Mouse (Mus musculus) spleen, embryonic (tissue): ENCODE results near the gene Tlr13.
"Not testable (repeated sequence)": the region's sequence is repeated elsewhere in the genome, so short reads cannot be mapped to it uniquely, and the experiment has no call there.

ENCODE experiments used
- CTCF ChIA-PET: fragments of 350-600 bp; sonication (Branson Sonifier 250); formaldehyde crosslinking; loops from one replicate; lab custom pipeline; 2022; lab: Charles Lee

The Tlr13 gene

DNA sequence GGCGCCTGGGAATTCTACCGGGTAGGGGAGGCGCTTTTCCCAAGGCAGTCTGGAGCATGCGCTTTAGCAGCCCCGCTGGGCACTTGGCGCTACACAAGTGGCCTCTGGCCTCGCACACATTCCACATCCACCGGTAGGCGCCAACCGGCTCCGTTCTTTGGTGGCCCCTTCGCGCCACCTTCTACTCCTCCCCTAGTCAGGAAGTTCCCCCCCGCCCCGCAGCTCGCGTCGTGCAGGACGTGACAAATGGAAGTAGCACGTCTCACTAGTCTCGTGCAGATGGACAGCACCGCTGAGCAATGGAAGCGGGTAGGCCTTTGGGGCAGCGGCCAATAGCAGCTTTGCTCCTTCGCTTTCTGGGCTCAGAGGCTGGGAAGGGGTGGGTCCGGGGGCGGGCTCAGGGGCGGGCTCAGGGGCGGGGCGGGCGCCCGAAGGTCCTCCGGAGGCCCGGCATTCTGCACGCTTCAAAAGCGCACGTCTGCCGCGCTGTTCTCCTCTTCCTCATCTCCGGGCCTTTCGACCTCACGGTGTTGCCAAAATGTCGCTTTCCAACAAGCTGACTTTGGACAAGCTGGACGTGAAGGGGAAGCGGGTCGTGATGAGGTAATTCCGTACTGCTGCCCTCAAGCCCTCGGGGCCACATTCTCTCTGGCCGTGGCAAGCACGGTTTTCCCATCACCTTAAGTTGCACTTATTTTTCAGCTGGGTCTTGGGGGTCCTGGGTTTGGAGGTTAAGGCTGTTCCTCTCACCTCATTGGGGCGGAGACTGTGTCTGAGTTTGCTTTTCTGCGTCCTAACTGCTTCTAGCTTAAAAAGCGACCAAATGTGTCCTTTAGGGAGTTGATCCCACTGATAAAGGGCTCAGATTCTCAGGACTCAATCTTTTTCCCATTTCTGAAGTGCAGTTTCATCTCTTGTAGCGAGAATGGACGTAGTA is 44.0 kb downstream of the Tlr13 start, which contains the start of gene Pgk1:
Pgk1 (plus strand) TSS at position 388 of the 937 bp plus-strand sequence.
- CTCF ChIA-PET: interaction anchor here (0.6 to 0.8 kb wide), 4 partner anchors 21 to 1620 kb away, joined by 3 to 4 read pairs (median 3); no protein-coding TSS in a partner anchor

GRCm38 (mm10) chrX:106187737-106188136 is 44.7 kb downstream of the Tlr13 start:
- CTCF ChIA-PET: interaction anchor here (0.5 to 0.6 kb wide), 2 partner anchors 183 to 268 kb away, joined by 3 read pairs; no protein-coding TSS in a partner anchor

GRCm38 (mm10) chrX:106189356-106189755 is 46.4 kb downstream of the Tlr13 start:
- CTCF ChIA-PET: no interaction called here

DNA sequence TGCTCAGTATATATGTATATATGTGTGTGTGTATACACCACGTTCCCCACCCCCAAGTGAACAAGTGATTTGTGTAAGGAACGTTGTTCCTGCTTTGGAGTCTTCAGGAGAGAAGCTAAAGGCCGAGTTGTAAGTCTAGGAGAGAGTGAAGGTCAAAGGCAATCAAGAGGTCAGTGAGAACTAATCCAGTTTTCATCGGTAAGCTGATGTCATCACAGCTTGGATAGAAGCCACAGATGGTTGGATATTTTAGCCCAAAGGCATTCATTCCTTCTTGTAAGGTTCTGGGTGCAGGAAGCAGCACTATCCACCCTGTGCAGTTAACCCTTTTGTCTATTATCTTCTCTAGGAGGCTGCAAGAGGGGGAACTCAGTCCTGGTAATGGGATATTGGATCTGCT is 47.1 kb downstream of the Tlr13 start:
- CTCF ChIA-PET: no interaction called here

- CTCF ChIA-PET: not testable (repeated sequence)
These were observed 51.4 kb downstream of the Tlr13 start for GRCm38 (mm10) chrX:106194361-106194760.

GRCm38 (mm10) chrX:106197308-106197707 is 54.3 kb downstream of the Tlr13 start:
- CTCF ChIA-PET: no interaction called here

DNA sequence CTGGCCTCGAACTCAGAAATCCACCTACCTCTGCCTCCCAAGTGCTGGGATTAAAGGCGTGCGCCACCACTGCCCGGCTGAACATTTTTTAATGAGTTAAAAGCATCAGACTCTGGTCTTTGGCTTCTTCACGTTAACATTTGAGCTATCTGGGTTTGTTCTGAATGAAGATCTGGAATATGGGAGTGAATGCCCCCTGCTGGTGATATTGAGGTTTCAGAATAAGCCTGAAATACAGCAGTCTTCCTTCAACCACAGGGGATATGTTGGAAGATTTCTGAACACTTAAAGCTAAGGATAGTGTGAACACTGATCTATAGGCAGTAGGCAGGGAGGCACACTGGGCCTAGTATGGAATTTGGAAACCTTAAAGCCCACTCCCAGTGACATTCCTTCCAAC is 55.9 kb downstream of the Tlr13 start:
- CTCF ChIA-PET: no interaction called here

- CTCF ChIA-PET: no interaction called here
These were observed 66.1 kb downstream of the Tlr13 start for GRCm38 (mm10) chrX:106209100-106209499.
